Mouse (Mus musculus): ENCODE results near the gene Mrpl28. TPM values are rescaled to one million over a fixed set of nuclear protein-coding genes. Genes with fewer than 3 reads are reported as not detected.
"Not testable (repeated sequence)": the region's sequence is repeated elsewhere in the genome, so short reads cannot be mapped to it uniquely, and the experiment has no call there.

Mrpl28 gene
- polyA plus RNA-seq, 1 experiment: 135 TPM

- H3K27ac ChIP-seq (replicated peaks; ENCODE audit: low read depth, low read length): no peak overlapping the region
- no peak overlapping the region for H3K4me3 ChIP-seq (ENCODE audit: insufficient read depth, low read depth, low read length)
- H3K4me1 ChIP-seq (ENCODE audit: control insufficient read depth, insufficient read depth, insufficient read length, low read length): peaks cover 3% of the 10 kb centered on the region; the same call in 1 of the 2 replicates
Observed at GRCm38 (mm10) chr17:26111722-26112121, 11.6 kb upstream of the Mrpl28 start.

- Histone ChIP-seq H3K4me3 (ENCODE audit: insufficient read depth, low read depth, low read length) (peak overlapping the region; percentile 54), H3K27ac (replicated peaks; ENCODE audit: low read depth, low read length) (no peak overlapping the region)
Observed at GRCm38 (mm10) chr17:26112751-26113150, 10.5 kb upstream of the Mrpl28 start.

GRCm38 (mm10) chr17:26113181-26113948, 9.9 kb upstream of the Mrpl28 start, which contains the start of gene Tmem8:
Gene Tmem8, plus strand, starts transcription at chr17:26113299.
- Histone ChIP-seq H3K27ac (replicated peaks; ENCODE audit: low read depth, low read length) (no peak within 1 kb of the TSS), H3K4me1 (ENCODE audit: control insufficient read depth, insufficient read depth, insufficient read length, low read length) (peaks cover 3% of the 10 kb centered on the region; the same call in 1 of the 2 replicates), H3K4me3 (ENCODE audit: insufficient read depth, low read depth, low read length) (peak within 1 kb of the TSS; percentile 54)

More at GRCm38 (mm10) chr17:26112751-26113150, 10.5 kb upstream of the Mrpl28 start:
- peaks cover 3% of the 10 kb centered on the region; the same call in 1 of the 2 replicates for H3K4me1 ChIP-seq (ENCODE audit: control insufficient read depth, insufficient read depth, insufficient read length, low read length)

- H3K4me3 ChIP-seq (ENCODE audit: insufficient read depth, low read depth, low read length): peak overlapping the region; percentile 54
- peaks cover 3% of the 10 kb centered on the region; the same call in 1 of the 2 replicates for H3K4me1 ChIP-seq (ENCODE audit: control insufficient read depth, insufficient read depth, insufficient read length, low read length)
- H3K27ac ChIP-seq (replicated peaks; ENCODE audit: low read depth, low read length): no peak overlapping the region
Observed at GRCm38 (mm10) chr17:26114061-26114460, 9.2 kb upstream of the Mrpl28 start.

- not testable (repeated sequence) for H3K27ac ChIP-seq (replicated peaks; ENCODE audit: low read depth, low read length); H3K4me3 ChIP-seq (ENCODE audit: insufficient read depth, low read depth, low read length); H3K4me1 ChIP-seq (ENCODE audit: control insufficient read depth, insufficient read depth, insufficient read length, low read length)
Observed at GRCm38 (mm10) chr17:26114461-26114860, 8.8 kb upstream of the Mrpl28 start.

GRCm38 (mm10) chr17:26115205-26115898, 7.9 kb upstream of the Mrpl28 start:
- no peak overlapping the region for H3K27ac ChIP-seq (replicated peaks; ENCODE audit: low read depth, low read length)
- H3K4me3 ChIP-seq (ENCODE audit: insufficient read depth, low read depth, low read length): no peak overlapping the region
- H3K4me1 ChIP-seq (ENCODE audit: control insufficient read depth, insufficient read depth, insufficient read length, low read length): peaks cover 3% of the 10 kb centered on the region; the same call in 1 of the 2 replicates

- Histone ChIP-seq H3K4me1 (ENCODE audit: control insufficient read depth, insufficient read depth, insufficient read length, low read length) (peaks cover 3% of the 10 kb centered on the region; the same call in 1 of the 2 replicates), H3K27ac (replicated peaks; ENCODE audit: low read depth, low read length) (no peak overlapping the region), H3K4me3 (ENCODE audit: insufficient read depth, low read depth, low read length) (no peak overlapping the region)
Observed at GRCm38 (mm10) chr17:26115956-26116487, 7.3 kb upstream of the Mrpl28 start.

- no peak overlapping the region for H3K27ac ChIP-seq (replicated peaks; ENCODE audit: low read depth, low read length)
Observed at GRCm38 (mm10) chr17:26116503-26117258, 6.6 kb upstream of the Mrpl28 start.

GRCm38 (mm10) chr17:26119766-26120710, 3.3 kb upstream of the Mrpl28 start:
- Histone ChIP-seq H3K4me3 (ENCODE audit: insufficient read depth, low read depth, low read length) (no peak overlapping the region), H3K4me1 (ENCODE audit: control insufficient read depth, insufficient read depth, insufficient read length, low read length) (peaks cover 7% of the 10 kb centered on the region; the same call in 1 of the 2 replicates), H3K27ac (replicated peaks; ENCODE audit: low read depth, low read length) (no peak overlapping the region)

More at GRCm38 (mm10) chr17:26116503-26117258, 6.6 kb upstream of the Mrpl28 start:
- peaks cover 3% of the 10 kb centered on the region; the same call in 1 of the 2 replicates for H3K4me1 ChIP-seq (ENCODE audit: control insufficient read depth, insufficient read depth, insufficient read length, low read length)
- no peak overlapping the region for H3K4me3 ChIP-seq (ENCODE audit: insufficient read depth, low read depth, low read length)

- Histone ChIP-seq H3K27ac (replicated peaks; ENCODE audit: low read depth, low read length) (no peak overlapping the region), H3K4me1 (ENCODE audit: control insufficient read depth, insufficient read depth, insufficient read length, low read length) (peaks cover 7% of the 10 kb centered on the region; the same call in 1 of the 2 replicates), H3K4me3 (ENCODE audit: insufficient read depth, low read depth, low read length) (no peak overlapping the region)
Observed at GRCm38 (mm10) chr17:26122431-26123140, 714 bp upstream of the Mrpl28 start.

- Histone ChIP-seq H3K4me1 (ENCODE audit: control insufficient read depth, insufficient read depth, insufficient read length, low read length) (peaks cover 7% of the 10 kb centered on the region; the same call in 1 of the 2 replicates), H3K4me3 (ENCODE audit: insufficient read depth, low read depth, low read length) (peak overlapping the region; percentile 89), H3K27ac (replicated peaks; ENCODE audit: low read depth, low read length) (no peak overlapping the region)
Observed at GRCm38 (mm10) chr17:26124560-26124959, 1.3 kb downstream of the Mrpl28 start.

GRCm38 (mm10) chr17:26125226-26125625, 1.9 kb downstream of the Mrpl28 start:
- Histone ChIP-seq H3K27ac (replicated peaks; ENCODE audit: low read depth, low read length) (no peak overlapping the region), H3K4me3 (ENCODE audit: insufficient read depth, low read depth, low read length) (no peak overlapping the region; the same call in 1 of the 2 replicates), H3K4me1 (ENCODE audit: control insufficient read depth, insufficient read depth, insufficient read length, low read length) (peaks cover 7% of the 10 kb centered on the region; the same call in 1 of the 2 replicates)

- Histone ChIP-seq H3K27ac (replicated peaks; ENCODE audit: low read depth, low read length) (no peak overlapping the region), H3K4me3 (ENCODE audit: insufficient read depth, low read depth, low read length) (no peak overlapping the region), H3K4me1 (ENCODE audit: control insufficient read depth, insufficient read depth, insufficient read length, low read length) (no peaks in the 10 kb centered on the region)
Observed at GRCm38 (mm10) chr17:26131062-26131732, 7.9 kb downstream of the Mrpl28 start.
